Mouse (Mus musculus) liver (tissue): ENCODE measurements around the gene Btbd9.

Experiments
- DNase-seq: peaks from one replicate; pipeline ENCODE4 v3.0.0-alpha.2; 2020; ENCODE audit warnings: mixed read lengths

The Btbd9 gene

DNA sequence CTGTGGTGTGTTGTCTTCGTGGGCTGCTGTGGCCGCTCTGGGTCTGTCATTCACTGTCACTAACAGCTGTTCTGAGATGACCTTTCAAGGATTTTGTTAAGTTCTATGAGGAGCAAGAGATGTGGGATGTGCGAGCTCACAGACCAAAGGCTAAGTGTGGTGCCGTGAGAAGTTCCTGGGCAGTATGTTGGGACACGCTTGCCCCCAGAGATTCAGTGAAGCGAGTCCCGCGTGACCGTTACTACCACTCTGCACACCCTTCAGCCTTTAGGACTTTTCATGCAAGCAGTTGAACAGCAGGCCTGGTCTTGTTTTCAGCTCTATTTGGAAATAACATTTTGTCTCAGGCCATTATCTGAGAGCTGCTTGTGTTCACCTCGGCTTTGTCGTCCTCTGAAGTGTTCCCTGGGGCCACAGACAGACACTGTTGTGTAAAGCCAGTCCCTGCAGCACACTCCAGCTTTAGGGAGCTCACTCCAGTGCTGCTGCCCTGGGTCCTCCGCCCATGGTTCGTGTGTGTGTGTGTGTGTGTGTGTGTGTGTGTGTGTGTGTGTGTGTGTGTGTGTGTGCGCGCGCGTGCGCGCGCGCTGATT, 380.6 kb downstream of the Btbd9 start:
- peak; percentile 2 for DNase-seq

DNA sequence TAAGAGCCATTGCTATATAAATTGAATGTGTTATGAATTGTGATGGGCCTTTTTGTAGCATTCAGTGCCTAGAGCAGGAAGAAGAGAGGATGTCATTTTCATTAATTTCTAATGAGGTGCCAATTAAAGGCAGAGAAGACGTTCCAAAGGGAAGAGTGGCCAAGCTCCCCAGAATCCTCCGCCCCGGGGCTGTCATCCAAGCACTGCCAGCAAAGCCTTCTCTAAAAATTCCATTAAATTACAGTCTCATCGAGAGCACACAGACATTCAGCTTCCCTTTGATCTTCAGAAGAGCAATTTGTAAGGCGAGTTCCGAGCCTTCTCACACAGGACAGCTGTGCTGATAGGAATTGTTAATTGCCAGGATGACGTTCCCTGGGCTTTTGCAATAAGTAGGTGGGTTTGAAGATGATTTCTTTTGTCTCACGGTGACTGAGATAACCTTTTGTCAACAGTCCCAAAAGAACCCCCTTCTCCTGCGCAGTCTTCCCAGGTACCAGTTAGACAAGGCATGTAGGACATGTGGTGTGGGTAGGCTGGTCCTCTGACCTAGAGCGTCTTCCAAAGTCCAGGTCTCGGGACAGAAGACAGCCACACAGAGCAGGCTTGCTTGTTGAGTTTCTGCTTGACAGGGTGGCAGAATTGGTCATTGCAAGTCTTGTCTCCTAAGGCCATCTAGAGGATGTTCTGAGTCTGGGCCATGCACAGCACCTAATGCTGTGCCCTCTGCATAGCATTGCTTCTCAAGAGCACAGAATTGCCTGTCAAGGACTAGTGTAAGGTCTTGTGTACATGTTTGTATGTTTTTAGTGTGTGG, 381.5 kb downstream of the Btbd9 start:
- peak; percentile 2 for DNase-seq

- peak; percentile 1 for DNase-seq
These were observed 382.2 kb downstream of the Btbd9 start for GRCm38 (mm10) chr17:30194091-30194490.

GRCm38 (mm10) chr17:30193615-30194014, 382.7 kb downstream of the Btbd9 start:
- DNase-seq: no peak

GRCm38 (mm10) chr17:30192416-30193005, 383.8 kb downstream of the Btbd9 start:
- peak; percentile 3 for DNase-seq

DNA sequence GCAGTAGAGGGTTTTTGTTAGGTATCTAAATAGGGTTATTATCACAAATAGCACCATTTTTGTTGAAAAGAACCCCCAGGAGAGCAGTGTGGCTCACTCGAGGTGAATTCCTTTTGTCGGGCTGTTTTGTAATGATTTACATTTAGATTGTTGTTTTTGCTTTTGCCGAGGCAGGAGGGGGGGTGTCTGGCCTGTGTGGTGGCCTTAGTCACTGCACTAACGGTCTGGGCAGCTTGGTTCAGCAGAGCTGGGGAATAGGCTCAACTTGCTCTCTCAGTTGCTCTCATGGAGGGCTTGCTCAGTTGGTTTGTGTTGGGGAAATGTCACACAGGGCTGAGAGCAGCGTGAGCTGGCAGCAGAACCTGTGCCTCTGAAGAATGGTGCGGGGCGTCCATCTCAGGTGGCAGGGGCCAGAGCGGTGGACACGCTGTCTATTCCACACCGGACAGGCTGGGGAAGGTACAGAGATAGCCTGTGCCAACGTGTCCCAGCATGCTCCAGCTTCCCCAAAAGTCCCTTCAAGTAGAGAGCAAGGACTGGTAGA, 385.1 kb downstream of the Btbd9 start:
- peak; percentile 2 for DNase-seq

DNA sequence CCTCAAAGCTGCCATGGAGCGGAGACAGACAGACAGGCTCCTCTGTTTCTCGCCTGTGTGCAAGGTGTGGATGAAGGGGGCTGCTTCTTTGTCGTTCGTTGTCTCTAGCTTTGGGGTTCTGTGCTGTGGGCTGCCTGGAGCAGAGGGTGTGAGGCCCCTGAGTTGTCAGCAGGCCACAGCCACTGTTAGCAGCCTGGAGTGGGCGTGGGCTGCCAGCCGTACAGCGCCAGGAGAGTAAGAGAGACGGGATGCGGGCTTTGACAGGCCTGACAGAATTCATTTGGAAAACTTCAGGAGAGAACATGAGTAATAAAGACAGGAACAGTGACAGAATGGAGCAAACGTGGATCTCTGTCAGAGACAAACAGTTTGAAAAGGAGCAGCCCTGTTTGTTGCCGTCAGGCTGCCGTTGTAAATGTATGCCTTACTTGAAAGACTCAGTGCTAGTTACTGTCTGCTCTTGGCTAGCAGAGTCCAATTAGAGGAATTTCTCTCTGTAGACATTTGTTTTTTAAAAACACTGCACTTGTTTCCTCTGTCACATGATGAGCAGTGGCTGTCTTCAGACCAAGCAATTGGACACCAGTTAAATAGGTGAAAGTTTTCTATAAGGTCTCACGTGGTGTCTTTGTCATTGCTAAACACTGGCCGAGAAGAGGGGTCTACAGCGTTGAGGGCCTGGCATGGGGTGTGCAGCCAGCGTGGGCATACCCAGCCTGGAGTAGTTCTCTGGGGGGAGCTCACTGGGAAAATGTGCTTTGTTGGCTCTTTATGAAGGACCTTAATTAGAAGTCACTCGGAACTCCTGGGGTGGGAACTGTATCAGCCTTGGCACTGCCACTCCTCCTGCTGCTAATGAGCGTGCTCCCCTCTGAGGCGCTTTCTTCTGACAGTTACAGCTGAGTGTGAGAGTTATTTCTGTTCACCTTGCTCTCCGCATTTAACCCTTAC, 388.0 kb downstream of the Btbd9 start:
- peak; percentile 2 for DNase-seq

DNA sequence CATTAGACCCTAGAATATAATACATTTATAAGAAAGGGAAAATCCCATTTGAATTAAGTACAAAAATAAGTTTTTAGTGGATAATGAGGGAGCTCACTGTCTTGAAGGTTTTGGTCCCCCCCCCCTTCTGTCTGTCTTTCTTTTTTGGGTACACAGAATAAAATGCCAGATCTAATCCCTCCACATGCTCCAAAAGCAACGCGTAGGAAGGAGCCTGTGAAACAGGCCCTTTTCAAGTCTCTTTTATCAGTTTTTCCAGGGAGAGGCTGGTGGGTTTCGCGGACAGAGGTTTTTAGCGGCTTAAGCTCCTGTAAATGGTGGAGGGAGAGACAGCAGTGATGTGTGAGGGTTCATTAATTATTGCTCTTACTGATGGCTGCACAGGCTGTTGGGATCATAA, 388.7 kb downstream of the Btbd9 start:
- DNase-seq: peak; percentile 1

GRCm38 (mm10) chr17:30187154-30187553, 389.1 kb downstream of the Btbd9 start:
- DNase-seq: no peak

DNA sequence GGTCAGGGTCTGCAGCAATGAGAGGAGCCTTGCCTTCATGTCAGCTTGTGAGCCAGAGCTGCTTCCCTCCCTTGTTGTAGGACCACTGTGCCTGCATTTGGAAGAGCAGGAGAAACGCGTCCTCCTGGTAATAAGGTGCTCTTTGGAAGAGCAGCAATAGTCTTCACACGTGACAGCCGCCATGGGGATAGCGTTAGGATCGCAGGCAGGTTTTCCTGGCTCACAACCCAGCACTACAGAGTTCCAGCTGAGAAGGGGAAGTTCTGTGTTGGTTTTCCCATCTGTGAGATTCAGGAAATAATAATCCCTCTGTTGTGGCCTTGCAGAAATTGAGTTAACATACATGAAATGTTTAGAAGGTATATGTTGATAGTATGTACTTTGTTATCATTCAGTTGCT, 392.7 kb downstream of the Btbd9 start:
- DNase-seq: no peak

- DNase-seq: no peak
These were observed 394.2 kb downstream of the Btbd9 start for GRCm38 (mm10) chr17:30182063-30182462.

GRCm38 (mm10) chr17:30181554-30181953, 394.7 kb downstream of the Btbd9 start:
- no peak for DNase-seq

DNA sequence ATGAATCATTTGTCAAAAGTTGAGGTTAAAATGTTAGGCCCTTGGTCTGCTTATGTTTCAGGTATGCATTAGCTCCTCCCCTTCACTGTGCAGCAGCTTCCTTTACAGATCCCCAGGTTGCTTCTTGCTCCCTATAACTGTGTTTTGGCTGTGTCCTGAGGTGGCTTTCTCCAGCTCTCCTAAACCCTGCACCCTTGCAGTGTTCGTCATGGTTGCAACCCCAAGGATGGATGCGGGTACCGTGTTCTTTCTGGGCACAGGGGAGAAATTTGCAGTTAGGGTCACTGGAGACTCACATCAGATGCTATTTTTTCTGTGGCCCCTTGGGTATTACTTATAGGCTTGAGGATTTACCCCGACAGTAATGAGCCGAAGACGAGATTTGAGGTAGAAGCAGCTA, 396.1 kb downstream of the Btbd9 start:
- DNase-seq: no peak

GRCm38 (mm10) chr17:30178402-30178801, 397.9 kb downstream of the Btbd9 start:
- DNase-seq: no peak

DNA sequence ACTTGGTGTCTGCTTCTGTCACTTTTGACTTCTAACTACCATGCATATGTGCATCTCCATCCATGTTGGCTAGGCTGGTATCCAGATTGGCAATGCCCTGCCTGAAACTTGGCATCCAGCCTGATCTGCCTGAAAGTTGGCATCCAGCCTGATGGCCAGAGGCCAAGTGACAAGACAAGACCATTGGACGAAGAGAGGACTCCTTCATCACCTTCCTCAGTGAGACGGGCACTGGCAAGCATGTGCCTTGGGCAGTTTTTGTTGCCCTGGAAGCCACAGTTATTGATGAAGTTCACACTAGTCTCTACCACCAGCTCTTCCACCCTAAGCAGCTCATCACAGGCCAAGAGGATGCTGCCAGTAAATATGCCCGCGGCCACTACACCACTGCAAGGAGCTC, 398.9 kb downstream of the Btbd9 start:
- no peak for DNase-seq
